Mouse (Mus musculus) hindbrain, embryonic 16.5 days (tissue): ENCODE measurements around the gene Ereg. TPM values are rescaled to one million over a fixed set of nuclear protein-coding genes. Genes with fewer than 3 reads are reported as not detected.
A peak's percentile ranks its signal among the peaks of the same experiment; 100 is the strongest.

Source experiments
- ATAC-seq: fragments of 200-750 bp; cut with Nextera tagmentation; 2 replicates; pipeline ENCODE4 v1.8.0; 2017; ENCODE audit warnings: moderate TSS enrichment, moderate library complexity
- H3K27ac ChIP-seq: fragments of 300-500 bp; sonication (generic); 2 replicates; pipeline ENCODE4 v1.5.1; 2014; ENCODE audit warnings: low read depth, mild to moderate bottlenecking, control low read depth, low read length, moderate library complexity
- H3K27me3 ChIP-seq: fragments of 300-500 bp; sonication (generic); replicated peaks from 2 replicates; pipeline ENCODE4 v1.6.1; 2014; ENCODE audit warnings: low read length; ENCODE audit not compliant: control insufficient read depth, insufficient read depth
- H3K36me3 ChIP-seq: fragments of 300-500 bp; sonication (generic); 2 replicates; pipeline ENCODE4 v1.6.1; 2014; ENCODE audit warnings: mild to moderate bottlenecking, low read length, moderate library complexity, mixed read lengths; ENCODE audit not compliant: control insufficient read depth, insufficient read depth
- H3K4me1 ChIP-seq: fragments of 300-500 bp; sonication (generic); 2 replicates; pipeline ENCODE4 v1.6.1; 2014; ENCODE audit warnings: low read depth, low read length; ENCODE audit not compliant: control insufficient read depth, insufficient read depth
- H3K4me2 ChIP-seq: fragments of 300-500 bp; sonication (generic); 2 replicates; pipeline ENCODE4 v1.6.1; 2014; ENCODE audit warnings: mild to moderate bottlenecking, low read length, control low read depth, moderate library complexity
- H3K4me3 ChIP-seq: fragments of 300-500 bp; sonication (generic); 2 replicates; pipeline ENCODE4 v1.5.1; 2014; ENCODE audit warnings: mild to moderate bottlenecking, low read length, control low read depth, moderate library complexity
- H3K9ac ChIP-seq: fragments of 300-500 bp; sonication (generic); 2 replicates; pipeline ENCODE4 v1.6.1; 2014; ENCODE audit warnings: low read depth, mild to moderate bottlenecking, control low read depth, low read length, moderate library complexity
- H3K9me3 ChIP-seq: fragments of 300-500 bp; sonication (generic); 2 replicates; pipeline ENCODE4 v1.6.1; 2014; ENCODE audit warnings: mild to moderate bottlenecking, low read length, moderate library complexity; ENCODE audit not compliant: control insufficient read depth
- WGBS: fragments of 180-500 bp; shearing (Covaris S2); extraction: QIAGEN DNeasy Blood & Tissue Kit; methylation state at CpG from one replicate; pipeline ENCODE4 v1.1.7; 2014; 5-methylcytosine and 5-hydroxymethylcytosine counted together
- polyA plus RNA-seq: library from polyadenylated mRNA; unstranded; fragments of >200 nt; fragmentation: Nextera tagmentation; extraction: Ambion mirVana; gene quantifications from 2 replicates; pipeline ENCODE4 v1.2.1, GENCODE M21; 2015

Ereg gene
- polyA plus RNA-seq = not detected in 2 replicates

DNA sequence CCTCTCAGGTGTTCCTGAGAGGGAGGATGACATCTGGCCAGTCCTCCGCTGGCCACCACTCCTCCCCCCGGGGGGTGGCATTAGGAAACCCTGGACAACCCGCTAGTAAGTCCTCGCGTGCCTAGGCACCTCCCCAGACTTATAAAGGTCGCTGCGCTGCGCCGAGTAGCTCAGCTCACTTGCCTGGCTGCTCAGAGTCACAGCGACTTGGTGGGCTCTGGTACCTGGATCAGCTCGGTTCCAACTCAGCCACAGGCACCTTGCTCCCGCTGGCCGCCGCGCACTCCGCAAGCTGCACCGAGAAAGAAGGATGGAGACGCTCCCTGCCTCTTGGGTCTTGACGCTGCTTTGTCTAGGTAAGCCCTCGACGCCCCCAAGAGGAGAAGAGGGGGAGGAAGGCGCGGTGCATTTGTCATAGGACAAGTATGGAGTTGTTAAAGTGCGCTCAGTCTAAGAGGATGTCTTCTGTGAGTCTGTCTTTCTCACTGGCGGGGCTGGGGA lies at the start of gene Ereg:
TSS of gene Ereg (plus strand) at position 173 of the 501 bp plus-strand sequence.
- peak; percentile 63; the same call in 1 of the 2 replicates for ATAC-seq
- WGBS = 1% methylated on average over 25 of the region's 25 CpGs

DNA sequence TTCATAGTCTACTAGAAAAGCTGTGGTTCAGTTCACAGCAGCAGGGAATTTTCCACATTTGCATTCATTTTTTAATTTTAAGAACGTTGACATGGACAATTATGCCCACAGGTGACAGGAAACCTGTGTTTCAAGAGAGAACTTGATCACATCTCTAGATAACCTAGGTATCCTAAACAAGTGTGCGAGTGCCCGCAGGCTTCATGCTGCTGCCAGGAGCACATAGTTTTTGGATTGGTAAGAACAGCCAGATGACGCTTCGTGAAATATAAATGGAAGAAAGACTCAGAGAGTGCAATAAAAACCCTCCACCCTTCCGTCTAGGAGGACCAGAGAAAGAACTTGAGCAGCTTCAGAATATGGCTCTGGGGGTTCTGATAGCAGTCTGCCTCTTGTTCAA lies 47.3 kb upstream of the Ereg start, which contains the start of gene Epgn:
TSS of gene Epgn (plus strand) at position 301 of the 400 bp plus-strand sequence.
- Histone ChIP-seq H3K9ac (no peak within 1 kb of the TSS), H3K27me3 (no peaks in the 10 kb centered on the region), H3K27ac (no peak within 1 kb of the TSS), H3K36me3 (no peaks in the 10 kb centered on the region), H3K4me3 (no peak within 1 kb of the TSS), H3K4me1 (no peaks in the 10 kb centered on the region), H3K9me3 (no peaks in the 10 kb centered on the region), H3K4me2 (no peak within 1 kb of the TSS)
- WGBS = 88% methylated on average over 6 of the region's 6 CpGs
- no peak for ATAC-seq

More for the DNA sequence above, at the start of gene Ereg:
- Histone ChIP-seq H3K36me3 (no peaks in the 10 kb centered on the region), H3K4me3 (peak within 1 kb of the TSS; percentile 36), H3K9me3 (no peaks in the 10 kb centered on the region), H3K9ac (peak within 1 kb of the TSS; percentile 57), H3K27ac (no peak within 1 kb of the TSS), H3K4me1 (peaks cover 4% of the 10 kb centered on the region; the same call in 1 of the 2 replicates), H3K27me3 (peaks cover 6% of the 10 kb centered on the region), H3K4me2 (peak within 1 kb of the TSS; percentile 65)

DNA sequence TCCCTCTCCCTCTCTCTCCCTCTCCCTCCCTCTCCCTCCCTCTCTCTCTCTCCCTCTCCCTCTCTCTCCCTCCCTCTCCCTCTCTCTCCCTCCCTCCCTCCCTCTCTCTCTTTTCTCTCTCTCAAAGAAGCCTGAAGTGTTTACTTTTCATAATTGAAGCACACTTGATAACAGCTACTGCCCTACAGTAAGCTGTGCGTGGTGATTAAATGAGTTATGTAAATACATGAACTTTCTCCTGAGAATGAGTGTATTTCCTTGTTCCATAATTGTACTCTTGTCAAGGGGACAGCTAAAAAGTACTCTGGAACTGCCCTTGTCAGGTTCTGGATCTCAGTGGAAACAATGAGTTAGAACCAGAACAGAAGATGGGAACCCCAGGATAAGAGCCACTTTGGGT lies 46.6 kb upstream of the Ereg start:
- Histone ChIP-seq H3K9me3 (no peaks in the 10 kb centered on the region), H3K4me2 (no peak overlapping the region), H3K27ac (no peak overlapping the region), H3K36me3 (no peaks in the 10 kb centered on the region), H3K4me3 (no peak overlapping the region), H3K9ac (no peak overlapping the region), H3K4me1 (no peaks in the 10 kb centered on the region), H3K27me3 (no peaks in the 10 kb centered on the region)
- ATAC-seq = no peak
- 91% methylated on average over 1 of the region's 1 CpGs for WGBS

DNA sequence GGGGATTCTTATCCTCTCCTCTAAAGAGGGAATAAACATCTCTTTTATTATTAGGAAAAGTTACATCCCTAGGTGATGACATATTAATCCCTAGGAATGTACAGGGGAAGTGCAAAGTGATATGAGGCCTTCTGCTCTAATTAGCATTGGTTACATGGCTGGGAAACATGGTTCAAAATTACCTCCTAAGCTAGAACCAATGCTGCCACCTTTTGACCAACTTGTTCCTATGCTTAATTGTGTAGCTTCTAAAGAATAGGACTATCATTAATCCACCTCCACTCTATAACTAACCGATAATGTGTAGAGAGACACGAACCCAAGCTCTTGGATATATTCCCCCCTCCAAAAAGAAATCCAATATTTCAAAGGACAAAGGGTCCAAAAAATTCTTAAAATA lies 43.8 kb upstream of the Ereg start:
- no peak overlapping the region for H3K9ac ChIP-seq
- no peaks in the 10 kb centered on the region for H3K36me3 ChIP-seq
- H3K4me2 ChIP-seq = no peak overlapping the region
- H3K4me3 ChIP-seq = no peak overlapping the region
- 97% methylated on average over 2 of the region's 2 CpGs for WGBS
- H3K27me3 ChIP-seq = no peaks in the 10 kb centered on the region
- no peak overlapping the region for H3K27ac ChIP-seq
- H3K4me1 ChIP-seq = no peaks in the 10 kb centered on the region
- no peaks in the 10 kb centered on the region for H3K9me3 ChIP-seq
- ATAC-seq = no peak

DNA sequence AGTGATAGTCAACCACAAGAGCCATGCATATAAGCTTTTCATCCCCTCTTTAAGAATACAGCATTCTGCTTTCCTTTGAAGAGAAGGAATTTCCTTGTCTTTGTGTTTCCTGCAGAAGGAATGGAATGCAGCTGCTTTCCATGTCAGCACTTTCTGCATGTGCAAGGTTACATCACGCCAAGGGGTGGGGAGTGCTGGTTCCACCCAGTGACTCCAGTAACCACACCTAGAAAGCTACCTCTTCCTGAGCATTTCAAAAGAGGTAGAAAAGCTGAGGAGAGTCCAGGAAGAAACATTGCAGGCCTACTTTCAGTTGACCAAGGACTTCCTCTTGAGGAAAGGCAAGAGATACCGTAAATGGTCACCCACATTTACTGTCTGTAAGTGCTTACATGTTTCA lies 39.1 kb upstream of the Ereg start:
- ATAC-seq = no peak

DNA sequence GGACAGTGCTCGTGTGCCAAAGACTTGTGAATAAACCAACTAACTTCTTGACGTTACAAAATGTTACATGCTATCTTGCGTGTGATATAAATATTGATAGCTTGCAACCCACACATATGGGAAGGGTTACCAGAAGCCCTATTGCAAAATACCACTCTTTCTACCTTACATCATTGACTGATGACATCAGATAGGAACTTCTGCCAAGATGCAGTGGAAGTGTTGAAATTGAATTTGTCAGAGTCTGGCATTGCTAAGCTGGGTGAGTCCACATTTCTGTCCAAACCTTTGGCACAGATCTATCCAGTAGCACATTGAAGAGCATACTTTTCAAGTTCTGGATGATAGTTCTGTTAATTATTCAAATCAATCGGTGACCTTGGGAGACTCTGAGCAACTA lies 37.8 kb upstream of the Ereg start:
- Histone ChIP-seq H3K9me3 (no peaks in the 10 kb centered on the region), H3K4me1 (no peaks in the 10 kb centered on the region), H3K4me2 (no peak overlapping the region), H3K27me3 (no peaks in the 10 kb centered on the region), H3K4me3 (no peak overlapping the region), H3K9ac (no peak overlapping the region), H3K27ac (no peak overlapping the region), H3K36me3 (no peaks in the 10 kb centered on the region)
- ATAC-seq = no peak
- WGBS = 94% methylated on average over 4 of the region's 4 CpGs

More for the DNA sequence above, 39.1 kb upstream of the Ereg start:
- Histone ChIP-seq H3K36me3 (no peaks in the 10 kb centered on the region), H3K4me2 (no peak overlapping the region), H3K27ac (no peak overlapping the region), H3K9ac (no peak overlapping the region), H3K27me3 (no peaks in the 10 kb centered on the region), H3K4me3 (no peak overlapping the region), H3K9me3 (no peaks in the 10 kb centered on the region), H3K4me1 (no peaks in the 10 kb centered on the region)
- WGBS = 89% methylated on average over 2 of the region's 2 CpGs

DNA sequence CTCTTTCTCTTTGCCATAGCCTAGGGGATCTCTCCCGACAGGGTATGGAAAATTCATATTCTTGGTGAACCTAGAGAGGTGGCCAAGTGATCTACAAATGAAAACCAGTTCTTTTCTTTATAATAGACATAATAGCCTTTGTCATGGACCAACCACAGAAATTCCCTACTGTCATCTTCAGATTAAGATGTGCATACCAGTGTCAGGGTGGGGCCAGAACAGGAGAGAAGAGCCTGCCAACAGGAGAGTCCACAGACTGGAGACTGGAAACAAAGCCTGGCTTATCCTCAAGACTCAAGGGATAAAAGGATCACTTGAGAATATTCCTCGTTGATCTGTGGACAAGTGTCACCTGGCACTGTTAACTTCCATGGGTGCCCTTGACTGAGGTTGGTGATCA lies 36.7 kb upstream of the Ereg start:
- no peaks in the 10 kb centered on the region for H3K9me3 ChIP-seq
- H3K9ac ChIP-seq = no peak overlapping the region
- WGBS = 53% methylated on average over 2 of the region's 2 CpGs
- no peaks in the 10 kb centered on the region for H3K27me3 ChIP-seq
- no peaks in the 10 kb centered on the region for H3K36me3 ChIP-seq
- no peaks in the 10 kb centered on the region for H3K4me1 ChIP-seq
- H3K27ac ChIP-seq = no peak overlapping the region
- ATAC-seq = no peak
- no peak overlapping the region for H3K4me2 ChIP-seq
- H3K4me3 ChIP-seq = no peak overlapping the region

DNA sequence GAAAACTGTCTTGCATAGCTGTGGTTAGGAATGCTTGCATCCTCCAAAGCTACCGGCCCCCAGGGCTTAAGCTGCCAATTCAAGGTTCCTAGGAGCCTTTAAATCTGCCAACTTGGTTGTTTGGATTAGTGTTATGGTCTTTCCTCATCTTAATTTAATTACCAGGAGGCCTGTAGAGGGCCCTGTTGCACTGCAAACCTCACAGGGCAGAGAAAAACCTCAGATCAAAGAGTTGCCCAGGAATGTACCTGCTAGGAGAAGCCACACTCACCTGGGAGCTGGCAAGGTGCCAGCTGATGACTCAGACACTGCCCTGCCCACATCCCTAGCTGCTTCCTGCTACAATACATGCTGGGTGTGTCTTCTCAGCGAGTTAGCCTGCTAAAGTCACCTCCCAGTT lies 35.9 kb upstream of the Ereg start:
- H3K27me3 ChIP-seq = no peaks in the 10 kb centered on the region
- 33% methylated on average over 2 of the region's 2 CpGs for WGBS
- H3K4me3 ChIP-seq = no peak overlapping the region
- no peaks in the 10 kb centered on the region for H3K4me1 ChIP-seq
- no peak overlapping the region for H3K27ac ChIP-seq
- H3K36me3 ChIP-seq = no peaks in the 10 kb centered on the region
- no peak overlapping the region for H3K9ac ChIP-seq
- H3K4me2 ChIP-seq = no peak overlapping the region
- H3K9me3 ChIP-seq = no peaks in the 10 kb centered on the region
- no peak for ATAC-seq

DNA sequence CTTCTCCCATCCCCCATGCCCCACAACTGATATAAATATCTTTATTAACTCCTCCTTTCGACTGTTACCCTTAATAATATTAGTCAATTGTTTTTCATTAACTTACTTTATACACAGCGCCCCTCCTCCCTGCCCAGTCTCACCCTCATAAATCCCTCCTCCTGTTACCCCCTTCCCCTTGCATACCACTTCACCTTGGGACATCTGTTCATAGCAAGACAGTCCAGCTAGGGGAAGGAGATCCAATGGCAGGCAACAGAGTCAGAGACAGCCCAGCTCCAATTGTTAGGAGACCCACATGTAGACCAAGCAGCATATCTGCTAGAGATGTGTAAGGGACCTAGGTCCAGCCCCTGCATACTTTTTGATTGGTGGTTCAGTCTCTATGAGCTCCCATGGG lies 35.5 kb upstream of the Ereg start:
- no peaks in the 10 kb centered on the region for H3K27me3 ChIP-seq
- no peak overlapping the region for H3K4me2 ChIP-seq
- no peak overlapping the region for H3K9ac ChIP-seq
- no peak overlapping the region for H3K27ac ChIP-seq
- no peak for ATAC-seq
- H3K36me3 ChIP-seq = no peaks in the 10 kb centered on the region
- no peak overlapping the region for H3K4me3 ChIP-seq
- H3K4me1 ChIP-seq = no peaks in the 10 kb centered on the region
- H3K9me3 ChIP-seq = no peaks in the 10 kb centered on the region
- 87% methylated on average over 2 of the region's 2 CpGs for WGBS

DNA sequence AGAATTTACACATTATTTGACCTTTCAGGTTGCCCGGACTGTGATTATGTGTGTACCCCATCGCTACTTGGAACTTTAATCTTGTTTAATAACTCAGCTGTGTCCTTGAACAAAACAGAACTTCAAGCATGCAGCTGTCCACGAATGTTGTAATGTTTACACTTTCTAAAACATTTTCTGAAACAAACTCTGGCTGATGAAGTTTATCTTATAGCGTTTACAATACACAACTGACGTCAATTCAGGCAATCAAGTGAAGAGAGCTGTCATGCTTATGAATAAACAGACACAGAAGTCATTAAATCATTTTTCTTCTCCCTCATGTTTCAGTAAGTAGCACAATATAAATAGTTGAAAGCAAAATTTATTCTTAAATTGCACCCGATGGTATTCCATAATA lies 26.4 kb upstream of the Ereg start:
- H3K27ac ChIP-seq = no peak overlapping the region
- H3K36me3 ChIP-seq = no peaks in the 10 kb centered on the region
- H3K4me3 ChIP-seq = no peak overlapping the region
- no peaks in the 10 kb centered on the region for H3K27me3 ChIP-seq
- H3K4me1 ChIP-seq = no peaks in the 10 kb centered on the region
- H3K9ac ChIP-seq = no peak overlapping the region
- 84% methylated on average over 6 of the region's 6 CpGs for WGBS
- H3K4me2 ChIP-seq = no peak overlapping the region
- no peak for ATAC-seq
- no peaks in the 10 kb centered on the region for H3K9me3 ChIP-seq
